Mouse (Mus musculus): ENCODE results near the gene Gm17026.
"Not testable (repeated sequence)": the region's sequence is repeated elsewhere in the genome, so short reads cannot be mapped to it uniquely, and the experiment has no call there.

The Gm17026 gene

DNA sequence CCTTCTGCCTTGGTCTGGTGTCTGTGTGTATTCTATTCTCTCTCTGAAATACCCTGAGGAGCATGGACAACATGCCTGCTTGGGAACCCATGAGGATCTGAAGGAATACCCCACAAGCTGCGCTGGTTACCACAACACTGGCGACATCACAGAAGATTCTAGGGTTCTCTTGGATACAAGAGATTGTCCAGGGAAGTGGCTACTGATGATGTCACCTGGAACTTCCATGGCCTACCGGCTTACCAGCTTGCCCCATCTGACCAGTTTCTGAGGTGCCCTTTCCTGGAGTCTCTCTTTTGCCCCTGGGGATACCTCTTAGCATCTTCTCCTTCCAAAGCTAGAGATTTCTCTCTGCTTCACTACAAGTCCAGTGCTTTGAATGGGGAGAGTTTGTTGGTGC, at the start of gene Gm17026:
Gm17026 (minus strand) TSS at position 101 of the 400 bp plus-strand sequence.
- not testable (repeated sequence) for DNase-seq (ENCODE audit: extremely low spot score, low spot score)

DNA sequence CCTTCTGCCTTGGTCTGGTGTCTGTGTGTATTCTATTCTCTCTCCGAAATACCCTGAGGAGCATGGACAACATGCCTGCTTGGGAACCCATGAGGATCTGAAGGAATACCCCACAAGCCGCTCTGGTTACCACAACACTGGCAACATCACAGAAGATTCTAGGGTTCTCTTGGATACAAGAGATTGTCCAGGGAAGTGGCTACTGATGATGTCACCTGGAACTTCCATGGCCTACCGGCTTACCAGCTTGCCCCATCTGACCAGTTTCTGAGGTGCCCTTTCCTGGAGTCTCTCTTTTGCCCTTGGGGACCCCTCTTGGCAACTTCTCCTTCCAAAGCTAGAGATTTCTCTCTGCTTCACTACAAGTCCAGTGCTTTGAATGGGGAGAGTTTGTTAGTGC, 37.4 kb upstream of the Gm17026 start, which contains the start of gene Gm9611:
Gm9611 (minus strand) TSS at position 101 of the 400 bp plus-strand sequence.
- not testable (repeated sequence) for DNase-seq (ENCODE audit: extremely low spot score, low spot score)

DNA sequence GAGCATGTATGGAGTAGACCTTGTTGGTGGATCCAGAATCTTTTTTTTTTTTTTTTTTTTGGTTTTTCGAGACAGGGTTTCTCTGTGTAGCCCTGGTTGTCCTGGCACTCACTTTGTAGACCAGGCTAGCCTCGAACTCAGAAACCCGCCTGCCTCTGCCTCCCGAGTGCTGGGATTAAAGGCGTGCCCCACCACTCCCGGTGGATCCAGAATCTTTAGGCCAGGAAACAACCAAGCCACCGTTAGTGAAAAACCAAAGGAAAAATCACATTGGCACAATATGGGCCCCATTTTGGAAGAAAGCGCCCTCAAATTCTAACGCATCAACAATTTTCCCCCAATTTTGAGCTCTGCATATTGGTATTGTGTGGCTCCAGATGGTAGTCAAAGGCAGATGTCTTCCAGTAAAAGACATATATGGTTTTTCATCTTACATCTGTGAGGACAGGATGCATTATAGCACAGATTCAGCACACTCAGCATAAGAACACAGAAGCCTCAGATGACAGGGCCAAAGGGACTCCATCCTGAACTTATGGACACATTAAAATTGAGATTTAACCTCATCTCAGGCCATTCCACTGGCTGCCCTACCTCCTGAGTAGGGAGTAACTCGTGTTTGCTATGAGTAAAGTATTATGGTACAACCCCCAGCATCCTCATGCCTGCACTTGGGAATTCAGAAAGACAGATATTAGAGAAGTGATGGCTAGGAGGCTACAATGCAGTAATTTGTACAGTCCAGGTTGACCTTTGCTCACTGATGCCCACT, 42.9 kb downstream of the Gm17026 start:
- DNase-seq (ENCODE audit: extremely low spot score, low spot score) = not testable (repeated sequence)

All from neural tube, embryonic 10.5 days (tissue).